Mouse (Mus musculus): ENCODE data around the gene 4931423N10Rik. TPM values are rescaled to one million over a fixed set of nuclear protein-coding genes. Genes with fewer than 3 reads are reported as not detected.
"Not testable (repeated sequence)": the region's sequence is repeated elsewhere in the genome, so short reads cannot be mapped to it uniquely, and the experiment has no call there.

Gene 4931423N10Rik
- 0.04 and 0.11 TPM in 2 replicates for polyA plus RNA-seq (2012; rRNA removed)

DNA sequence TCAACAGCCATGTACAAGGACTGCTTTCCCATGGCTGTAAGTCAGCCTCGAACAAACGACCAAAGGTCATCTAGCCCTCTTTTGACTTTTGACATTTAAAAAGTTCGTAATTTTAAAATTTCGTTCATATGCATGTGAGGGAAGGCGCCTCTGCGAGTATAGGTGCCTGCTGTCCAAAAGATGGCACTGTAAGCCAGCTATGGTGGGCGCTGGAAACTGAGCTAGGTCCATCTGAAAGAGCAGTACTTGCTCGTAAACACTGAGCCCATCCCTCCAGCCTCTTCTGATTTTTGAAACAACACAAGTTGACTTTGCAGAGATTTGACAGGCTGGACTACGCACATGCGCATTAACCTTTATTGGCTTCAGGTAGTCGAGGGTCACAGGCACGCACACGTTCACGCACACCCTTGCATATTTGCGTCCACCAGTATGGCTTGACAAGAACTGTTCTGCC, at the start of gene 4931423N10Rik:
TSS of gene 4931423N10Rik (plus strand) at position 407 of the 457 bp plus-strand sequence.
- peak; percentile 42 for DNase-seq (ENCODE audit: low read depth)

DNA sequence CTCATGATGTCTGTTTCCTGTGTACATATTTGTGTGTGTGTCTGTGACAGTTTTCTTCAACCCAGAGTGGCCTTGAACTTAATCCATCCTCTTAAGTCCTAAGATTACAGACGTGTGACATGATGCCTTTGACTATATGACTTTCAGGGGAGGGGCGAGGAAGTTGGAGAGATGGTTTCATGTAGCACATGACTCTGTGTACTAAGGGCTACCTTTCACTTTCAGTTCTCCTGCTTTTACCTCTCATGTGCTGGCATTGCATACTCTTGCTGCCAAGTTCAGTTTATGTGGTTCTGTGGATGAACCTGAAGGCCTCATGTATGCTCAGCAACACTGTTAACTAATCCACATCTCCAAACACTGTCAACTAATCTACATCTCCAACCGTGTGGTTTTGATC, 35.0 kb upstream of the 4931423N10Rik start:
- no peak for TF ChIP-seq CTCF (IDR thresholded peaks at IDR 0.05; ENCODE audit: borderline replicate concordance, extremely low read depth, insufficient read depth, insufficient read length)
- no peak for TF ChIP-seq POLR2A (IDR thresholded peaks at IDR 0.05; ENCODE audit: borderline replicate concordance, extremely low read depth, insufficient read depth, insufficient read length, poor library complexity, severe bottlenecking)
- DNase-seq (ENCODE audit: low read depth): no peak

More for the DNA sequence above, at the start of gene 4931423N10Rik:
- TF ChIP-seq POLR2A (IDR thresholded peaks at IDR 0.05; ENCODE audit: borderline replicate concordance, extremely low read depth, insufficient read depth, insufficient read length, poor library complexity, severe bottlenecking) (no peak), CTCF (IDR thresholded peaks at IDR 0.05; ENCODE audit: borderline replicate concordance, extremely low read depth, insufficient read depth, insufficient read length) (peak; percentile 29; the same call in 1 of the 2 replicates)

DNA sequence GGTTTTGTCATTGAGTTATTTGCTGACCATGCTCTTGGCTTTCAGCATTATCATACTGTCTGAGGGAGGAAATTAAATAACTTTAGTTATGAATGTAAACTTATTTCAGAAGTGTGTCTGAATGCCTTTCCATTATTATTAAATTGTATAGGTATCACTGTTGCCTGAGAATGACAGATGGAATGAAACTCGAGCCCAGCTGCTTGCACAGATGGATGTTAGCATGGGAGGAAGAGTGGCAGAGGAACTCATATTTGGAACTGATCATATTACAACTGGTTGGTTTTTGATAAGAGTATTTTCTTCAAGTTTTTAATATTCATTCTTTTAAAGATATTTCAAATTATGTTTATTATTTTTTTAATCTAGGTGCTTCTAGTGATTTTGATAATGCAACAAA, 12.9 kb upstream of the 4931423N10Rik start:
- peak; percentile 6 for DNase-seq (ENCODE audit: low read depth)
- no peak for TF ChIP-seq POLR2A (IDR thresholded peaks at IDR 0.05; ENCODE audit: borderline replicate concordance, extremely low read depth, insufficient read depth, insufficient read length, poor library complexity, severe bottlenecking)

DNA sequence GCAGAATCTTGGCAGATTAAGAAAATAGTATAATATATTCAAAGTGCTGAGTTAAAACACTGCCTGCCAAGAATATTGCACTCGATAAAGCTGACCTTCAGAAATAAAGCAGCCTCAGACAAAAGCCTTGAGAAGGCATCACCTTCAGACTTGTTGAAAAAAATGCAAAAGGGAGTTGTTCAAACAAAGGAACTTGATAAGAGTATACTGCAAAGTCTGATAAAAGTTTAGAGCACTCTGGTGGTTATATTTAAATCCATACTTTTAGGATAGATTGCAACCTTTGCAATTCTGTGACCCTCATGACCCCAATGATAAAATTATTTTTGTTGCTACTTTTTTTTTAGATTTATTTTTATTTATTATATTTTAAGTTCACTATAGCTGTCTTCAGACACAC, 6.2 kb upstream of the 4931423N10Rik start:
- DNase-seq (ENCODE audit: low read depth): no peak
- TF ChIP-seq CTCF (IDR thresholded peaks at IDR 0.05; ENCODE audit: borderline replicate concordance, extremely low read depth, insufficient read depth, insufficient read length) (no peak), POLR2A (IDR thresholded peaks at IDR 0.05; ENCODE audit: borderline replicate concordance, extremely low read depth, insufficient read depth, insufficient read length, poor library complexity, severe bottlenecking) (no peak)

DNA sequence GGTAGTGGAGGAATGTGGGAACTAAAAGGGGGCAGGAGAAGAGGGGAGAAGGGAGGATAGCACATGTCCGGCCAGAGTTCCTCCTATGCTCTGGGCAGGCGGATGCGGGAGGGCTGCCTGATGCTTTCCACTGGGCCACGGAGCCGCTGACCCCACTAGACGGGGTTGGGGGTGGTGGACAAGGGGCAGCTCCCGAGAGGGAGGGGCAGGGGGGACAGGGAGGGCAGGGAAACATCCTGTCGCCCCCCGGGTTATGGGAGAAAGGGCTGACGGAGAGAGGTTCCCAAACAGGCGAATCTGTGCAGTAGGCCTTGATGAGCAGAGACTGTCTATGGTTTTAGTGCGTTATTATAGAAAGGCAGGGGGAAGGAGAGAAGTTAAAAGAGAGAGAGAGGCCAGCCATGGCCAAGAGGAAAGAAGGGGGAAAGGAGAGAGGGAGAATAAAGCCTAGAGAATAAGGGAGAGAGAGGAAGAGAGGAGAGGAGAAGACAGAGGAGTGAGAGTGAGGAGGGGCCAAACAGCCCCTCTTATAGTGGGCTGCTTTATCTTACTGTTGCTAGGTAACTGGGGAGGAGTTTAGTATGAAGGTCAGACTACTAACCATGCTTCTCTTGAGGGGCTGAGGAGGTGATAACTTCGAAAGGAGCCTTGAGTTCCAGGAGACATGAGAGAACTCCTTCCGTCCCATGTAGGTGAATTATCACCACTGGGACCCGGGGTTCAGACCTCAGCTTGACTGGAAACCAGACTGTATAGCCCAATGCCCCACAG, 4.2 kb upstream of the 4931423N10Rik start:
- no peak for DNase-seq (ENCODE audit: low read depth)
- no peak for TF ChIP-seq CTCF (IDR thresholded peaks at IDR 0.05; ENCODE audit: borderline replicate concordance, extremely low read depth, insufficient read depth, insufficient read length)
- TF ChIP-seq POLR2A (IDR thresholded peaks at IDR 0.05; ENCODE audit: borderline replicate concordance, extremely low read depth, insufficient read depth, insufficient read length, poor library complexity, severe bottlenecking): no peak

DNA sequence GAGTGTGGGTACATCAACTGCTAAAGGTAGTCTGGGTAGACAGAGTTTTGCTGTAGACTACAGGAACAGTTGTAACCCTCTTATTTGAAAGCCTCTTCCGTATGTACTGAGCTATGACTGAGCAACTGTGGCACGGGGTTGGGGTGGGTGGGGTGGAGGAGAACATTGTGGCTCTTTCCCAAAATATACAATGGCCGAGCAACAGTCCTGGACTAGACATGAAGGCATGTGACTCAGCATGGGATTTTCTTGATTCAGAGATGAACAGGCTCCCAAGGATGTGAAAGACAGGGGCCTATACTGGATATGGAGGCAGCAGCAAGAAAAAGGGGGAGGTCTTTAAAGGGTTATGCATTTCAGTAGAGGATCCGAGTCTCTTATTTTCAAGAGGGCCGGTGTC, 6.4 kb downstream of the 4931423N10Rik start:
- TF ChIP-seq CTCF (IDR thresholded peaks at IDR 0.05; ENCODE audit: borderline replicate concordance, extremely low read depth, insufficient read depth, insufficient read length): no peak
- TF ChIP-seq POLR2A (IDR thresholded peaks at IDR 0.05; ENCODE audit: borderline replicate concordance, extremely low read depth, insufficient read depth, insufficient read length, poor library complexity, severe bottlenecking): no peak
- no peak for DNase-seq (ENCODE audit: low read depth)

DNA sequence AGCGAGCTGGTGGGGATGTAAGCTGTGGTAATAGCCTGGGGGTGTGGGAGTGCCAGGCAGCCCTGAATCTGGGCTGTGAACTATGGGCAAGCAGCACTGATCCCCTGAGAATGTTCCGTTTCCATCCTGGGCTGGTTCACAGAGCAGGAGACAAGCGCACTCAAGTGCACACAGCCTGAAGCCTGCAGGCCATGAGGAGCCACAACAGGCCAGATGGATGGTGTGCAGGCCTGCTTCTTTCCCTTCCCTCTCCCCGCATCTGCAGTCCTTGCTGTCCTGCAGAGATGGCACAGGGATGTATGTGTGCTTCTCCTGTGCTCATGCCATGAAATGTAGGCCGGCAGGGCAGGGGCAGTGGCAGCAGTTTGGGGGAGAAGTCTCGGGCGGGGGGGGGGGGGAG, 17.9 kb downstream of the 4931423N10Rik start:
- DNase-seq (ENCODE audit: low read depth): no peak
- no peak for TF ChIP-seq POLR2A (IDR thresholded peaks at IDR 0.05; ENCODE audit: borderline replicate concordance, extremely low read depth, insufficient read depth, insufficient read length, poor library complexity, severe bottlenecking)
- TF ChIP-seq CTCF (IDR thresholded peaks at IDR 0.05; ENCODE audit: borderline replicate concordance, extremely low read depth, insufficient read depth, insufficient read length): no peak

DNA sequence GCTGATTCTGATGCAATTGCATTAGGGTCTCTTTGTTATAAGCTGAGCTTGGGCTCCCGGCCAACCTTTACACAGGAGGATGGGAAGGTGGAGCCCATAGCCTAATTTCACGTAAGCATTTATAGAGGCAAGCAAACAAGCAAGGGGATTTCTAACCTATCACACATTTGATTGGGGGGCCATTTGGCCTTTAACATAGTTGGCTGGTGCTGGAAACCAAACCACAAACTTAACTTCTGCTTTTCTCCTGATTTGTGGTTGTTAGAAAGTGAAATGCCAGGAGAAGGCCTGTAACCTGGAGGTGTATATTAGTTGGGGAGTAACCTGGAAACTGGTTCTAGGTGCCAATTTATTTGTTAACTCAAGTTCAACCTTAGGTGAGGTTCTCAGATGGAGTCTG, 21.2 kb downstream of the 4931423N10Rik start:
- TF ChIP-seq CTCF (IDR thresholded peaks at IDR 0.05; ENCODE audit: borderline replicate concordance, extremely low read depth, insufficient read depth, insufficient read length): no peak
- no peak for TF ChIP-seq POLR2A (IDR thresholded peaks at IDR 0.05; ENCODE audit: borderline replicate concordance, extremely low read depth, insufficient read depth, insufficient read length, poor library complexity, severe bottlenecking)
- no peak for DNase-seq (ENCODE audit: low read depth)

DNA sequence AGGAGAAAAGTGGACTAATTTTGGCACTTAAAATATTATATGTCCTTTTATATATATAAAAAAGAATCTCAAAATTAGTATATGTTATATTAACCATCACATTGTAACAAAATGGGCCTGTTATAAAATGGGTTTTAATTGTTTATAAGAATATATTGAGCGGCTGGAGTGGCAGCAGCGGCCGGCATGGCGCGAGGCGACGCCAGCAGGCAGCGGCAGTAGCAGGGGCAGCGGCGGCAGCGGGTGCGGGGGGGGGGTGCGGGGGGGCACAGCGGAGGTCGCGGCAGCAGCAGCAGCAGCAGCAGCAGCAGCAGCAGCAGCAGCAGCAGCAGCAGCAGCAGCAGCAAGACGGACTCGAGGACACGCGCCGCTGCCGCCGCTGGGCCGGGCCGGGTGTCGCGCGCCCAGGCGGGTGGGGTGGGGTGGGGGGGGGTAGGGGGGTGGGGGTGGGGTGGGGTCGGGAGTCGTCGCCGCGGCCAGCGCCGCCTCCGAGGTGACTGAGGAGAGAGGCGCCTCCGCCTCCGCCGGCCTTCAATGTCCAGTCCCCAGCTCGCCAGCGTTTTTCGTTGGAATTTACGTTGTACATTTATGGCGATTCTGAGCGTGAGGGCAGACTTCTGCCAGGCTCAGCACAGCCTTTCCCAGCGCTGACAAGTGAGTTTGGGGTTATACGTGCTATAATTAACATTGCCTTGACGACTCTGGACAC, 26.9 kb downstream of the 4931423N10Rik start:
- DNase-seq (ENCODE audit: low read depth): peak; percentile 55
- TF ChIP-seq POLR2A (IDR thresholded peaks at IDR 0.05; ENCODE audit: borderline replicate concordance, extremely low read depth, insufficient read depth, insufficient read length, poor library complexity, severe bottlenecking) (no peak), CTCF (IDR thresholded peaks at IDR 0.05; ENCODE audit: borderline replicate concordance, extremely low read depth, insufficient read depth, insufficient read length) (no peak)

DNA sequence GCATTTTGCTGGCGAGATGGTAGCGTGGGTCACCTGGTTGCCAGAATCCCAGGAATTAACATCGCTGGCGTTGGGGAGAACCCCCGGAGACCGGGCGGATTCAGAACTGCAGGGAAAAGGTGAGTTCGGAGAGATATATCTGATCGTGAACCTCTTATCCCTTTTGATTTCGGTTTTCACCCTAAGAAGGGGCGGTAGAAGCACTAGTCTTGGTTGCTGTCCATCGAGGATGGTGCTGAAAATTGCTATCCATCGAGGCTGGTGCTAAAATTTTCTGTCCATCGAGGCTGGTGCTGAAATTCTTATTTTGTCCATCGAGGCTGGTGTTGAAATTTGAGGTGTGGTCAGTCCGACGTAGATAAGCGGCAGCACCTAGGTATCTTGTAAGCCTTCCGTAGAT, 83.7 kb downstream of the 4931423N10Rik start:
- not testable (repeated sequence) for DNase-seq (ENCODE audit: low read depth)

DNA sequence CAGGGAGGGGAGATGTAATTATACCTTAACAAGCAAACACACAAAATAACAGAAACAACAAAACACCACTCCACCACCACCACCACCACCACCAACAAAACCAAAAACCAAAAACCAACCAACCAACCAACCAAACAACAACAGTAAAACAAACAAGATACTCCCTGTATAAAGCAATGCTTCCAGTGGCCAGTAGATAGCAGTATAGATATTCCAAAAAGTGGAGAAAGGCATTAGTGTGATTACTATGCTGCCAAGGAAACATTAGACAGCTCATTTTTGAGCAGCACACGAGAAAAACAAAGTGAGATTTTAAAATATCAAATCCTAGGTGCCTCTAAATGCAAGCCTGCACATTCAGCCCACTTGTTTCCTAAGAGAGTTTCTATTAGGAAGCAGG, 107.6 kb downstream of the 4931423N10Rik start:
- no peak for TF ChIP-seq POLR2A (IDR thresholded peaks at IDR 0.05; ENCODE audit: borderline replicate concordance, extremely low read depth, insufficient read depth, insufficient read length, poor library complexity, severe bottlenecking)
- TF ChIP-seq CTCF (IDR thresholded peaks at IDR 0.05; ENCODE audit: borderline replicate concordance, extremely low read depth, insufficient read depth, insufficient read length): no peak
- peak; percentile 22 for DNase-seq (ENCODE audit: low read depth)

Other genes with a start within 250 kb of the 4931423N10Rik start
- gene Abi1, start 167.2 kb upstream of the 4931423N10Rik start, polyA plus RNA-seq (2012; rRNA removed): 86.0 and 108 TPM in 2 replicates
- 26.2 and 36.2 TPM in 2 replicates for gene Acbd5, start 139.3 kb upstream of the 4931423N10Rik start, polyA plus RNA-seq (2012; rRNA removed)
- gene Mastl, start 51.5 kb upstream of the 4931423N10Rik start, polyA plus RNA-seq (2012; rRNA removed): 2.3 and 2.6 TPM in 2 replicates
- gene Yme1l1, start 51.1 kb upstream of the 4931423N10Rik start, polyA plus RNA-seq (2012; rRNA removed): 35.7 and 39.7 TPM in 2 replicates
- gene Nxph2, start 113.8 kb downstream of the 4931423N10Rik start, polyA plus RNA-seq (2012; rRNA removed): 1.4 TPM in 2 replicates